Mouse (Mus musculus) midbrain, postnatal 0 days (tissue): Measurements from ENCODE around the gene Tomm7. TPM values are rescaled to one million over a fixed set of nuclear protein-coding genes. Genes with fewer than 3 reads are reported as not detected.
A peak's percentile ranks its signal among the peaks of the same experiment; 100 is the strongest.
"Not testable (repeated sequence)": the region's sequence is repeated elsewhere in the genome, so short reads cannot be mapped to it uniquely, and the experiment has no call there.

Experiments
- ATAC-seq: fragments of 200-750 bp; cut with Nextera tagmentation; 2 replicates; pipeline ENCODE4 v1.8.0; 2017; ENCODE audit warnings: moderate number of reproducible peaks, mild to moderate bottlenecking, moderate TSS enrichment, moderate library complexity; ENCODE audit not compliant: low FRiP score
- DNase-seq: peaks from one replicate; pipeline ENCODE4 v3.0.0-alpha.2; 2015; ENCODE audit warnings: low spot score
- H3K27ac ChIP-seq: fragments of 300-500 bp; sonication (generic); 2 replicates; pipeline ENCODE4 v1.5.1; 2014; ENCODE audit warnings: low read depth, mild to moderate bottlenecking, low read length, mixed read lengths
- H3K27me3 ChIP-seq: fragments of 300-500 bp; sonication (generic); 2 replicates; pipeline ENCODE4 v1.6.1; 2014; ENCODE audit warnings: low read length, control low read depth, mixed read lengths; ENCODE audit not compliant: insufficient read depth
- H3K36me3 ChIP-seq: fragments of 300-500 bp; sonication (generic); 2 replicates; pipeline ENCODE4 v1.6.1; 2014; ENCODE audit warnings: low read length, control low read depth, mixed read lengths; ENCODE audit not compliant: insufficient read depth
- H3K4me1 ChIP-seq: fragments of 300-500 bp; sonication (generic); 2 replicates; pipeline ENCODE4 v1.6.1; 2014; ENCODE audit warnings: mild to moderate bottlenecking, control low read depth, antibody characterized with exemption, low read length, mixed read lengths; ENCODE audit not compliant: insufficient read depth
- H3K4me2 ChIP-seq: fragments of 300-500 bp; sonication (generic); 2 replicates; pipeline ENCODE4 v1.6.1; 2014; ENCODE audit warnings: low read depth, mild to moderate bottlenecking, low read length, mixed read lengths; ENCODE audit not compliant: poor library complexity, severe bottlenecking
- H3K4me3 ChIP-seq: fragments of 300-500 bp; sonication (generic); 2 replicates; pipeline ENCODE4 v1.5.1; 2014; ENCODE audit warnings: low read depth, mild to moderate bottlenecking, low read length, moderate library complexity
- H3K9ac ChIP-seq: fragments of 300-500 bp; sonication (generic); replicated peaks from 2 replicates; pipeline ENCODE4 v1.6.1; 2014; ENCODE audit warnings: mild to moderate bottlenecking, low read length, moderate library complexity, mixed read lengths; ENCODE audit not compliant: poor library complexity, severe bottlenecking
- H3K9me3 ChIP-seq: fragments of 300-500 bp; sonication (generic); 2 replicates; pipeline ENCODE4 v1.6.1; 2016; ENCODE audit warnings: low read length, control low read depth
- CTCF ChIP-seq: IDR thresholded peaks from 2 replicates; pipeline ENCODE4 v1.5.1; 2016; ENCODE audit warnings: antibody characterized with exemption, mild to moderate bottlenecking
- WGBS: fragments of 180-500 bp; shearing (Covaris S2); extraction: QIAGEN DNeasy Blood & Tissue Kit; methylation state at CpG from one replicate; pipeline ENCODE4 v1.1.7; 2014; 5-methylcytosine and 5-hydroxymethylcytosine counted together
- polyA plus RNA-seq: library from polyadenylated mRNA; unstranded; fragments of >200 nt; fragmentation: Nextera tagmentation; extraction: Ambion mirVana; gene quantifications from 2 replicates; pipeline ENCODE4 v1.2.1, GENCODE M21; 2015
- total RNA-seq: library from RNA; depleted of rRNA; stranded (reverse); fragments of >200 nt; gene quantifications from 2 replicates; pipeline ENCODE4 v1.2.3, GENCODE M21; 2014

Tomm7 gene
- total and polyA plus RNA-seq, 2 experiments from 2014 or later, result 22.8 to 78.4 TPM

- DNase-seq (no peak), ATAC-seq (no peak)
- Histone ChIP-seq H3K27me3 (no peaks in the 10 kb centered on the region), H3K4me1 (no peaks in the 10 kb centered on the region), H3K9ac (no peak overlapping the region), H3K9me3 (no peaks in the 10 kb centered on the region), H3K27ac (no peak overlapping the region), H3K4me3 (no peak overlapping the region), H3K36me3 (peaks cover 20% of the 10 kb centered on the region), H3K4me2 (no peak overlapping the region)
- no peak for TF ChIP-seq CTCF
These were observed 13.2 kb upstream of the Tomm7 start for GRCm38 (mm10) chr5:23857189-23857588.

GRCm38 (mm10) chr5:23856164-23856563 lies 12.2 kb upstream of the Tomm7 start:
- Histone ChIP-seq H3K4me2 (no peak overlapping the region), H3K9me3 (no peaks in the 10 kb centered on the region), H3K36me3 (peaks cover 20% of the 10 kb centered on the region), H3K4me3 (no peak overlapping the region), H3K4me1 (no peaks in the 10 kb centered on the region), H3K9ac (no peak overlapping the region), H3K27me3 (no peaks in the 10 kb centered on the region), H3K27ac (no peak overlapping the region)
- TF ChIP-seq CTCF, result no peak
- 96% methylated on average over 1 of the region's 1 CpGs for WGBS
- ATAC-seq (no peak), DNase-seq (no peak)

- Histone ChIP-seq H3K4me3 (no peak overlapping the region), H3K4me1 (no peaks in the 10 kb centered on the region), H3K4me2 (no peak overlapping the region), H3K9me3 (no peaks in the 10 kb centered on the region), H3K27me3 (no peaks in the 10 kb centered on the region), H3K9ac (no peak overlapping the region), H3K36me3 (peaks cover 18% of the 10 kb centered on the region), H3K27ac (no peak overlapping the region)
- DNase-seq (no peak), ATAC-seq (no peak)
- 95% methylated on average over 6 of the region's 6 CpGs for WGBS
- TF ChIP-seq CTCF, result no peak
These were observed 11.5 kb upstream of the Tomm7 start for GRCm38 (mm10) chr5:23855484-23855883.

GRCm38 (mm10) chr5:23852916-23853315 lies 9.0 kb upstream of the Tomm7 start:
- H3K9me3 ChIP-seq, H3K27ac ChIP-seq, H3K4me3 ChIP-seq, H3K4me2 ChIP-seq, H3K9ac ChIP-seq, ATAC-seq, H3K27me3 ChIP-seq, H3K4me1 ChIP-seq, DNase-seq: not testable (repeated sequence)
- peaks cover 15% of the 10 kb centered on the region for H3K36me3 ChIP-seq
- TF ChIP-seq CTCF, result peak; percentile 52
- 85% methylated on average over 1 of the region's 1 CpGs for WGBS

GRCm38 (mm10) chr5:23851160-23851555 lies 7.2 kb upstream of the Tomm7 start:
- peak overlapping the region; percentile 40 for H3K27ac ChIP-seq
- H3K4me1 ChIP-seq, ATAC-seq, H3K9me3 ChIP-seq, H3K27me3 ChIP-seq: not testable (repeated sequence)
- peaks cover 12% of the 10 kb centered on the region for H3K36me3 ChIP-seq
- peak; percentile 65 for TF ChIP-seq CTCF
- DNase-seq, result peak; percentile 24
- WGBS, result 11% methylated on average over 4 of the region's 4 CpGs
- peak overlapping the region; percentile 65 for H3K4me2 ChIP-seq
- peak overlapping the region; percentile 37; the same call in 1 of the 2 replicates for H3K9ac ChIP-seq
- H3K4me3 ChIP-seq, result peak overlapping the region; percentile 64

GRCm38 (mm10) chr5:23850345-23851159 lies 6.6 kb upstream of the Tomm7 start:
- ATAC-seq (peak; percentile 93), DNase-seq (peak; percentile 80)
- Histone ChIP-seq H3K27me3 (no peaks in the 10 kb centered on the region), H3K27ac (peak overlapping the region; percentile 40), H3K36me3 (peaks cover 6% of the 10 kb centered on the region), H3K9me3 (no peaks in the 10 kb centered on the region), H3K4me2 (peak overlapping the region; percentile 65), H3K9ac (peak overlapping the region; percentile 37), H3K4me1 (no peaks in the 10 kb centered on the region), H3K4me3 (peak overlapping the region; percentile 64)
- TF ChIP-seq CTCF, result peak; percentile 82
- WGBS, result 1% methylated on average over 58 of the region's 61 CpGs
